Mouse (Mus musculus): ENCODE measurements around the gene Tspan5. TPM values are rescaled to one million over a fixed set of nuclear protein-coding genes. Genes with fewer than 3 reads are reported as not detected.

Tspan5 gene
- total and polyA plus RNA-seq, 3 experiments, result 28.1 to 35.1 TPM; not detected in 1

- Histone ChIP-seq H3K4me3 (ENCODE audit: control insufficient read depth in 1 of 2, insufficient read depth in 1 of 2, low read depth in 2 of 2, low read length in 2 of 2) (no peak overlapping the region), H3K79me2 (ENCODE audit: control insufficient read depth, insufficient read depth, low read length, poor library complexity) (peaks cover 17% of the 10 kb centered on the region), H3K9ac (ENCODE audit: control insufficient read depth, low read depth, low read length, poor library complexity, severe bottlenecking) (no peak overlapping the region), H3K27ac (ENCODE audit: control insufficient read depth, low read depth, low read length) (no peak overlapping the region), H3K27me3 (ENCODE audit: control insufficient read depth in 1 of 2, insufficient read depth in 2 of 2, low read length in 2 of 2) (no peaks in the 10 kb centered on the region), H3K9me3 (replicated peaks; ENCODE audit: insufficient read depth, low read length) (no peaks in the 10 kb centered on the region), H3K36me3 (ENCODE audit: control insufficient read depth in 1 of 2, insufficient read depth in 2 of 2, low read length in 2 of 2) (peaks cover 0 to 2% of the 10 kb centered on the region in 2 experiments; a peak in 1 of 4 replicates), H3K4me1 (ENCODE audit: control insufficient read depth in 1 of 2, insufficient read depth in 2 of 2, low read length in 2 of 2) (peaks cover 5% of the 10 kb centered on the region in 2 experiments; a peak in 3 of 4 replicates)
- DNase-seq (ENCODE audit: low read depth, low spot score), result no peak
- no peak for TF ChIP-seq POLR2AphosphoS5 (IDR thresholded peaks at IDR 0.05; ENCODE audit: borderline replicate concordance, low read depth, low read length)
- no peak for TF ChIP-seq USF1 (IDR thresholded peaks at IDR 0.05; ENCODE audit: low read depth, low read length)
- TF ChIP-seq POLR2AphosphoS2 (IDR thresholded peaks at IDR 0.05; ENCODE audit: low read length), result no peak
- TF ChIP-seq GABPA (IDR thresholded peaks at IDR 0.05; ENCODE audit: low read depth, low read length), result no peak
- TF ChIP-seq CTCF (IDR thresholded peaks at IDR 0.05 in 2 of 3, conservative IDR thresholded peaks at IDR 0.05 in 1 of 3; ENCODE audit: control insufficient read depth in 1 of 3, insufficient read depth in 1 of 3, low read depth in 2 of 3, low read length in 3 of 3, poor library complexity in 1 of 3, severe bottlenecking in 1 of 3), result no peak
- no peak for TF ChIP-seq NRF1 (IDR thresholded peaks at IDR 0.05; ENCODE audit: insufficient read depth, low read depth, low read length, poor library complexity, severe bottlenecking)
These were observed 42.1 kb downstream of the Tspan5 start for GRCm38 (mm10) chr3:138783859-138784640.

- peaks cover 0 to 2% of the 10 kb centered on the region in 2 experiments; a peak in 1 of 4 replicates for H3K36me3 ChIP-seq (ENCODE audit: control insufficient read depth in 1 of 2, insufficient read depth in 2 of 2, low read length in 2 of 2)
- no peaks in the 10 kb centered on the region for H3K27me3 ChIP-seq (ENCODE audit: control insufficient read depth in 1 of 2, insufficient read depth in 2 of 2, low read length in 2 of 2)
- DNase-seq (ENCODE audit: low read depth, low spot score), result no peak
- H3K79me2 ChIP-seq (ENCODE audit: control insufficient read depth, insufficient read depth, low read length, poor library complexity), result peaks cover 14% of the 10 kb centered on the region
- no peak overlapping the region for H3K9ac ChIP-seq (ENCODE audit: control insufficient read depth, low read depth, low read length, poor library complexity, severe bottlenecking)
- H3K9me3 ChIP-seq (replicated peaks; ENCODE audit: insufficient read depth, low read length), result no peaks in the 10 kb centered on the region
- H3K4me3 ChIP-seq (ENCODE audit: control insufficient read depth in 1 of 2, insufficient read depth in 1 of 2, low read depth in 2 of 2, low read length in 2 of 2), result no peak overlapping the region
- H3K4me1 ChIP-seq (ENCODE audit: control insufficient read depth in 1 of 2, insufficient read depth in 2 of 2, low read length in 2 of 2), result peaks cover 0 to 4% of the 10 kb centered on the region in 2 experiments; a peak in 1 of 4 replicates
- TF ChIP-seq NELFE (IDR thresholded peaks at IDR 0.05; ENCODE audit: low read depth, low read length) (no peak), MEF2A (IDR thresholded peaks at IDR 0.05; ENCODE audit: extremely low read depth, insufficient replicate concordance, low read depth, low read length, poor library complexity, severe bottlenecking) (no peak), BHLHE40 (IDR thresholded peaks at IDR 0.05; ENCODE audit: borderline replicate concordance, low read depth, low read length) (no peak), MAX (IDR thresholded peaks at IDR 0.05; ENCODE audit: low read length) (no peak)
- no peak overlapping the region for H3K27ac ChIP-seq (ENCODE audit: control insufficient read depth, low read depth, low read length)
These were observed 42.6 kb downstream of the Tspan5 start for GRCm38 (mm10) chr3:138784641-138785025.

- H3K79me2 ChIP-seq (ENCODE audit: control insufficient read depth, insufficient read depth, low read length, poor library complexity), result peaks cover 3% of the 10 kb centered on the region; the same call in 1 of the 2 replicates
- peaks cover 0 to 2% of the 10 kb centered on the region in 2 experiments; a peak in 1 of 4 replicates for H3K36me3 ChIP-seq (ENCODE audit: control insufficient read depth in 1 of 2, insufficient read depth in 2 of 2, low read length in 2 of 2)
- H3K9ac ChIP-seq (ENCODE audit: control insufficient read depth, low read depth, low read length, poor library complexity, severe bottlenecking), result no peak overlapping the region
- peaks cover 0 to 4% of the 10 kb centered on the region in 2 experiments; a peak in 1 of 4 replicates for H3K4me1 ChIP-seq (ENCODE audit: control insufficient read depth in 1 of 2, insufficient read depth in 2 of 2, low read length in 2 of 2)
- H3K9me3 ChIP-seq (replicated peaks; ENCODE audit: insufficient read depth, low read length), result no peaks in the 10 kb centered on the region
- no peak overlapping the region for H3K27ac ChIP-seq (ENCODE audit: control insufficient read depth, low read depth, low read length)
- no peak for DNase-seq (ENCODE audit: low read depth, low spot score)
- H3K4me3 ChIP-seq (ENCODE audit: control insufficient read depth in 1 of 2, insufficient read depth in 1 of 2, low read depth in 2 of 2, low read length in 2 of 2), result no peak overlapping the region
- TF ChIP-seq POLR2AphosphoS5 (IDR thresholded peaks at IDR 0.05; ENCODE audit: borderline replicate concordance, low read depth, low read length) (no peak), RAD21 (IDR thresholded peaks at IDR 0.05; ENCODE audit: low read depth, low read length) (no peak), SMC3 (IDR thresholded peaks at IDR 0.05; ENCODE audit: low read depth, low read length) (no peak), HCFC1 (IDR thresholded peaks at IDR 0.05; ENCODE audit: low read depth, low read length) (no peak), NRF1 (IDR thresholded peaks at IDR 0.05; ENCODE audit: insufficient read depth, low read depth, low read length, poor library complexity, severe bottlenecking) (no peak), TCF12 (IDR thresholded peaks at IDR 0.05; ENCODE audit: low read depth, low read length) (no peak), JUND (IDR thresholded peaks at IDR 0.05; ENCODE audit: low read depth, low read length) (no peak), CHD2 (IDR thresholded peaks at IDR 0.05; ENCODE audit: low read length) (no peak), E2F4 (IDR thresholded peaks at IDR 0.05; ENCODE audit: borderline replicate concordance, low read depth, low read length) (no peak), MEF2A (IDR thresholded peaks at IDR 0.05; ENCODE audit: extremely low read depth, insufficient replicate concordance, low read depth, low read length, poor library complexity, severe bottlenecking) (no peak), USF2 (IDR thresholded peaks at IDR 0.05; ENCODE audit: borderline replicate concordance in 1 of 2, insufficient read depth in 1 of 2, low read depth in 1 of 2, low read length in 2 of 2) (no peak), GABPA (IDR thresholded peaks at IDR 0.05; ENCODE audit: low read depth, low read length) (no peak)
- H3K27me3 ChIP-seq (ENCODE audit: control insufficient read depth in 1 of 2, insufficient read depth in 2 of 2, low read length in 2 of 2), result no peaks in the 10 kb centered on the region
These were observed 45.9 kb downstream of the Tspan5 start for GRCm38 (mm10) chr3:138787758-138788488.

All from MEL (cell line).